Mouse (Mus musculus): ENCODE measurements at regions not wholly inside any gene's neighbourhood (a gene's known extent, or its start where the extent isn't known, plus 50 kb on each side); places are given as distances from the start of the nearest gene placed in this dataset.

- no peaks in the 10 kb centered on the region for H3K27me3 ChIP-seq
- WGBS: 41% methylated on average over 7 of the region's 7 CpGs
- H3K27ac ChIP-seq (replicated peaks): no peak overlapping the region
- H3K4me2 ChIP-seq: no peak overlapping the region
- no peaks in the 10 kb centered on the region for H3K9me3 ChIP-seq
- H3K4me3 ChIP-seq: no peak overlapping the region
- no peak overlapping the region for H3K9ac ChIP-seq
- H3K36me3 ChIP-seq: no peaks in the 10 kb centered on the region
- H3K4me1 ChIP-seq (replicated peaks): peaks cover 3% of the 10 kb centered on the region; the same call in 1 of the 2 replicates
- ATAC-seq (ENCODE audit: low FRiP score, low read depth): peak; percentile 65; the same call in 1 of the 2 replicates
Measured at GRCm38 (mm10) chr8:78023467-78023866, 189.6 kb upstream of the Ttc29 start.

GRCm38 (mm10) chr8:78023936-78024335 is 189.2 kb upstream of the Ttc29 start:
- Histone ChIP-seq H3K4me1 (replicated peaks) (peaks cover 3% of the 10 kb centered on the region; the same call in 1 of the 2 replicates), H3K27me3 (no peaks in the 10 kb centered on the region), H3K36me3 (no peaks in the 10 kb centered on the region), H3K27ac (replicated peaks) (no peak overlapping the region), H3K9me3 (no peaks in the 10 kb centered on the region), H3K4me2 (no peak overlapping the region), H3K9ac (no peak overlapping the region), H3K4me3 (no peak overlapping the region)
- 76% methylated on average over 4 of the region's 4 CpGs for WGBS
- ATAC-seq (ENCODE audit: low FRiP score, low read depth): no peak

- no peak overlapping the region for H3K27ac ChIP-seq (replicated peaks)
- H3K9ac ChIP-seq: no peak overlapping the region
- ATAC-seq (ENCODE audit: low FRiP score, low read depth): no peak
- H3K9me3 ChIP-seq: no peaks in the 10 kb centered on the region
- H3K4me3 ChIP-seq: no peak overlapping the region
- no peaks in the 10 kb centered on the region for H3K27me3 ChIP-seq
- H3K36me3 ChIP-seq: no peaks in the 10 kb centered on the region
- H3K4me1 ChIP-seq (replicated peaks): peaks cover 3% of the 10 kb centered on the region; the same call in 1 of the 2 replicates
- H3K4me2 ChIP-seq: no peak overlapping the region
- WGBS: 93% methylated on average over 5 of the region's 5 CpGs
Measured at GRCm38 (mm10) chr8:78024964-78025363, 188.1 kb upstream of the Ttc29 start.

- H3K27ac ChIP-seq (replicated peaks): no peak overlapping the region
- H3K4me3 ChIP-seq: no peak overlapping the region
- no peaks in the 10 kb centered on the region for H3K27me3 ChIP-seq
- H3K9me3 ChIP-seq: no peaks in the 10 kb centered on the region
- no peak overlapping the region for H3K4me2 ChIP-seq
- no peaks in the 10 kb centered on the region for H3K36me3 ChIP-seq
- no peak overlapping the region for H3K9ac ChIP-seq
- peaks cover 3% of the 10 kb centered on the region; the same call in 1 of the 2 replicates for H3K4me1 ChIP-seq (replicated peaks)
- 84% methylated on average over 2 of the region's 2 CpGs for WGBS
- no peak for ATAC-seq (ENCODE audit: low FRiP score, low read depth)
Measured at GRCm38 (mm10) chr8:78027371-78027770, 185.7 kb upstream of the Ttc29 start.

GRCm38 (mm10) chr8:78028928-78029327 is 184.2 kb upstream of the Ttc29 start:
- no peaks in the 10 kb centered on the region for H3K4me1 ChIP-seq (replicated peaks)
- no peak overlapping the region for H3K4me2 ChIP-seq
- no peaks in the 10 kb centered on the region for H3K9me3 ChIP-seq
- ATAC-seq (ENCODE audit: low FRiP score, low read depth): no peak
- no peaks in the 10 kb centered on the region for H3K36me3 ChIP-seq
- no peak overlapping the region for H3K27ac ChIP-seq (replicated peaks)
- WGBS: 68% methylated on average over 1 of the region's 1 CpGs
- H3K4me3 ChIP-seq: no peak overlapping the region
- no peak overlapping the region for H3K9ac ChIP-seq
- H3K27me3 ChIP-seq: no peaks in the 10 kb centered on the region

GRCm38 (mm10) chr8:78031811-78032210 is 181.3 kb upstream of the Ttc29 start:
- no peaks in the 10 kb centered on the region for H3K9me3 ChIP-seq
- no peak overlapping the region for H3K4me2 ChIP-seq
- no peak for ATAC-seq (ENCODE audit: low FRiP score, low read depth)
- no peaks in the 10 kb centered on the region for H3K36me3 ChIP-seq
- H3K27me3 ChIP-seq: no peaks in the 10 kb centered on the region
- H3K9ac ChIP-seq: no peak overlapping the region
- no peak overlapping the region for H3K4me3 ChIP-seq
- H3K27ac ChIP-seq (replicated peaks): no peak overlapping the region
- 65% methylated on average over 4 of the region's 4 CpGs for WGBS
- no peaks in the 10 kb centered on the region for H3K4me1 ChIP-seq (replicated peaks)

- Histone ChIP-seq H3K4me2 (no peak overlapping the region), H3K36me3 (no peaks in the 10 kb centered on the region), H3K27me3 (no peaks in the 10 kb centered on the region), H3K27ac (replicated peaks) (no peak overlapping the region), H3K9me3 (no peaks in the 10 kb centered on the region), H3K4me3 (no peak overlapping the region), H3K4me1 (replicated peaks) (no peaks in the 10 kb centered on the region), H3K9ac (no peak overlapping the region)
- ATAC-seq (ENCODE audit: low FRiP score, low read depth): no peak
- 86% methylated on average over 4 of the region's 4 CpGs for WGBS
Measured at GRCm38 (mm10) chr8:78034687-78035086, 178.4 kb upstream of the Ttc29 start.

- H3K27ac ChIP-seq (replicated peaks): no peak overlapping the region
Measured at GRCm38 (mm10) chr8:78037218-78037617, 175.9 kb upstream of the Ttc29 start.

GRCm38 (mm10) chr8:78046691-78047090 is 166.4 kb upstream of the Ttc29 start:
- 89% methylated on average over 3 of the region's 3 CpGs for WGBS
- Histone ChIP-seq H3K27me3 (no peaks in the 10 kb centered on the region), H3K4me2 (no peak overlapping the region), H3K4me1 (replicated peaks) (no peaks in the 10 kb centered on the region), H3K4me3 (no peak overlapping the region), H3K9me3 (no peaks in the 10 kb centered on the region; the same call in 1 of the 2 replicates), H3K9ac (no peak overlapping the region), H3K27ac (replicated peaks) (no peak overlapping the region), H3K36me3 (no peaks in the 10 kb centered on the region)
- ATAC-seq (ENCODE audit: low FRiP score, low read depth): no peak

More at GRCm38 (mm10) chr8:78037218-78037617, 175.9 kb upstream of the Ttc29 start:
- Histone ChIP-seq H3K4me2 (no peak overlapping the region), H3K27me3 (no peaks in the 10 kb centered on the region), H3K4me1 (replicated peaks) (no peaks in the 10 kb centered on the region), H3K9me3 (no peaks in the 10 kb centered on the region), H3K4me3 (no peak overlapping the region), H3K9ac (no peak overlapping the region), H3K36me3 (no peaks in the 10 kb centered on the region)
- no peak for ATAC-seq (ENCODE audit: low FRiP score, low read depth)
- 43% methylated on average over 1 of the region's 1 CpGs for WGBS

- Histone ChIP-seq H3K9ac (no peak overlapping the region), H3K9me3 (no peaks in the 10 kb centered on the region), H3K27ac (replicated peaks) (no peak overlapping the region), H3K36me3 (no peaks in the 10 kb centered on the region), H3K4me2 (no peak overlapping the region), H3K27me3 (no peaks in the 10 kb centered on the region), H3K4me3 (no peak overlapping the region), H3K4me1 (replicated peaks) (no peaks in the 10 kb centered on the region)
- no peak for ATAC-seq (ENCODE audit: low FRiP score, low read depth)
- WGBS: 78% methylated on average over 3 of the region's 3 CpGs
Measured at GRCm38 (mm10) chr8:78050768-78051167, 162.3 kb upstream of the Ttc29 start.

- Histone ChIP-seq H3K36me3 (no peaks in the 10 kb centered on the region), H3K27me3 (no peaks in the 10 kb centered on the region), H3K4me1 (replicated peaks) (no peaks in the 10 kb centered on the region), H3K27ac (replicated peaks) (no peak overlapping the region), H3K4me2 (no peak overlapping the region), H3K4me3 (no peak overlapping the region), H3K9me3 (no peaks in the 10 kb centered on the region), H3K9ac (no peak overlapping the region)
- WGBS: 24% methylated on average over 5 of the region's 5 CpGs
- no peak for ATAC-seq (ENCODE audit: low FRiP score, low read depth)
Measured at GRCm38 (mm10) chr8:78054435-78054834, 158.7 kb upstream of the Ttc29 start.

GRCm38 (mm10) chr8:78054920-78055319 is 158.2 kb upstream of the Ttc29 start:
- 18% methylated on average over 8 of the region's 8 CpGs for WGBS
- Histone ChIP-seq H3K9ac (no peak overlapping the region), H3K4me1 (replicated peaks) (no peaks in the 10 kb centered on the region), H3K9me3 (no peaks in the 10 kb centered on the region), H3K4me3 (no peak overlapping the region), H3K27ac (replicated peaks) (no peak overlapping the region), H3K27me3 (no peaks in the 10 kb centered on the region), H3K36me3 (no peaks in the 10 kb centered on the region), H3K4me2 (no peak overlapping the region)
- no peak for ATAC-seq (ENCODE audit: low FRiP score, low read depth)

- no peaks in the 10 kb centered on the region for H3K4me1 ChIP-seq (replicated peaks)
- H3K27me3 ChIP-seq: no peaks in the 10 kb centered on the region
- H3K9ac ChIP-seq: no peak overlapping the region
- H3K9me3 ChIP-seq: no peaks in the 10 kb centered on the region
- 57% methylated on average over 3 of the region's 3 CpGs for WGBS
- H3K27ac ChIP-seq (replicated peaks): no peak overlapping the region
- no peak for ATAC-seq (ENCODE audit: low FRiP score, low read depth)
- no peak overlapping the region for H3K4me2 ChIP-seq
- no peak overlapping the region for H3K4me3 ChIP-seq
- no peaks in the 10 kb centered on the region for H3K36me3 ChIP-seq
Measured at GRCm38 (mm10) chr8:78055531-78055930, 157.6 kb upstream of the Ttc29 start.
